Mouse (Mus musculus): ENCODE data around the gene Olfr613. TPM values are rescaled to one million over a fixed set of nuclear protein-coding genes. Genes with fewer than 3 reads are reported as not detected.

Gene Olfr613
- polyA plus RNA-seq (2015; fragmentation: Illumina TruSeq; extraction: RNeasy Lipid Tissue Mini Kit (QIAGEN cat#74804); ENCODE audit: insufficient read depth, low replicate concordance) = not detected

GRCm38 (mm10) chr7:103547774-103548173 lies at the start of gene Olfr613:
Gene Olfr613, plus strand, starts transcription at chr7:103548074.

GRCm38 (mm10) chr7:103512022-103512421 lies 35.9 kb upstream of the Olfr613 start, which contains the start of gene Olfr610:
Gene Olfr610, minus strand, starts transcription at chr7:103512122.

GRCm38 (mm10) chr7:103520746-103521145 lies 27.1 kb upstream of the Olfr613 start, which contains the start of gene Olfr611:
Gene Olfr611, minus strand, starts transcription at chr7:103520846.

DNA sequence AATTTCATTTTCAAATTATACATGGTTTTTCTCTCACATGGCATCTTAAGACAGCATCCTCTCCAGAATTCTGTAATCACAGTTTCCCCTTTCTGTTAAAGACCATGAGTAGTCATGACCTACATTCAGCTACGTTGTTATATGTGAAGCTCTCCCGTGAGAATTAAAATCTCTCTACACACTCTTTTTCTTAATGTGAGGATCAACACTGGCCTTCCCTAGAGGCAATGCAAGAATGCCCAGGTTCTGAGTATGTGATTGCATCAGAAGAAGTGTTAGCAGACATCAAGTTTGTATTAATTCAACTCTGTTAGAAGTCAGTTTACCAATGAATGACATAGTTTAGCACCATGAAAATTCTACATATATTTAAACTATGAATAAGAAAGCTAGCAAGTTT lies 5.3 kb upstream of the Olfr613 start, which contains the start of gene Olfr612:
Gene Olfr612, minus strand, starts transcription at position 101 of the 400 bp plus-strand sequence.

GRCm38 (mm10) chr7:103555779-103556178 lies 7.9 kb downstream of the Olfr613 start, which contains the start of gene Olfr615:
Gene Olfr615, plus strand, starts transcription at chr7:103556079.

DNA sequence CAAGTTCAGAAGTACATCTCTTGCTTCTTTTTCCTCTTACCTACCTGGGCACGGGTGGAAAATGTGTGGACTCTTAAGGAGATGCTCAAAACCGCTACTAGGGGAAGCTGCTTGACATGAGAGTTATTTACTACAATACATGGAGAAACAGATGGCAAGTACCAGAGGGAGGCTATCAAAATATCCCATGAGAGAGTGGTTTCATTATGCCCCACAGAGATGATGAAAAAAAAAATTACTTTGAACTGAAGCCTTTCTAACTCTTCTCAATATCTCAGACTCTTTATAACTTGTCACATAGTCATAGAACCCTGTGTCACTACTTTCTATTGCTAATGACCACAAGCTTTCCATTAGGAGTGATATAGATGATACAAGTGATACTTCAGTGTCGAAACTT lies 21.2 kb downstream of the Olfr613 start, which contains the start of gene Olfr616:
Gene Olfr616, minus strand, starts transcription at position 101 of the 400 bp plus-strand sequence.

GRCm38 (mm10) chr7:103572761-103573160 lies 24.9 kb downstream of the Olfr613 start, which contains the start of gene Olfr617:
Gene Olfr617, plus strand, starts transcription at chr7:103573061.

DNA sequence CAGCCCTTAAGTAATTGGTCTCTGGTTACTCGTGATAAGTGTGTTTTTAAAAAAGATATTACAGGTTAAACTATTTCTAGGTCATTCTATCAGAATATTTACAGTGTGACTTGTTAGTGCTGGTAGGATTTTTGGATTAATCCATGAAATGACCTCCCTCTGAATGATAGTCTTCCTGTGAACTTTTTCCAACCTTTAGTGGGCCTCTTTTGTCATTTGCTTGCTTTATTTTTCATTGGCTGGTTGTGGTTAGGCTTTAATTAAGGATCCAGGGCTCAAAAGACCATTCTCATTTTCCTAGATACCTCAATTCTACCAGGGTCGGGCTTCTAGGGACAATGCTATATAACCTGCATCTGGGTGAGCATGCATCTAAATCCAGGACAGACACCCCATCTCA lies 41.9 kb downstream of the Olfr613 start, which contains the start of gene Olfr618:
Gene Olfr618, plus strand, starts transcription at position 301 of the 400 bp plus-strand sequence.

DNA sequence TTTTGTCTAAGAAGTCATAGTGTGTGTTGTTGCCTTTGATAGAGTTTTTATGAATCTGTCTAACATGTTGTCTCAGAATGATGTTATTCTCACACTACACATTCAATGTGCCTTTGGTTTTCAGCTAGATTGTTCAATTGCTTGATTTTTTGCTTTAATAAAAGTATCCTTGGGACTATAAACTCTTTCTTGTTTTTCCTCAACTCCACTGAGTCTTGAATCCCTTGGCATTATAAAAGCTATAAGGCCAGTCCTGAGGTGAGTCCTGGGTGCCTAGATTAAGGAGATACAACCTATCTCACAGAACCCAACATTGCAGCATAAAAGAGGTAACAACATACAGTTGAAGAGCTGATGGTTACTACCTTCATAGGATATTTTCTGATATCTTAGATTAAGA lies 52.4 kb downstream of the Olfr613 start, which contains the start of gene Olfr619:
Gene Olfr619, plus strand, starts transcription at position 301 of the 400 bp plus-strand sequence.

Other genes starting within 250 kb of the Olfr613 start
- not detected for gene Olfr596, start 242.4 kb upstream of the Olfr613 start, polyA plus RNA-seq (2015; fragmentation: Illumina TruSeq; extraction: RNeasy Lipid Tissue Mini Kit (QIAGEN cat#74804); ENCODE audit: insufficient read depth, low replicate concordance)
- gene Olfr597, start 231.8 kb upstream of the Olfr613 start, polyA plus RNA-seq (2015; fragmentation: Illumina TruSeq; extraction: RNeasy Lipid Tissue Mini Kit (QIAGEN cat#74804); ENCODE audit: insufficient read depth, low replicate concordance) = not detected
- not detected for gene Olfr598, start 224.5 kb upstream of the Olfr613 start, polyA plus RNA-seq (2015; fragmentation: Illumina TruSeq; extraction: RNeasy Lipid Tissue Mini Kit (QIAGEN cat#74804); ENCODE audit: insufficient read depth, low replicate concordance)
- gene Olfr599, start 212.2 kb upstream of the Olfr613 start, polyA plus RNA-seq (2015; fragmentation: Illumina TruSeq; extraction: RNeasy Lipid Tissue Mini Kit (QIAGEN cat#74804); ENCODE audit: insufficient read depth, low replicate concordance) = not detected
- gene Olfr600, start 198.4 kb upstream of the Olfr613 start, polyA plus RNA-seq (2015; fragmentation: Illumina TruSeq; extraction: RNeasy Lipid Tissue Mini Kit (QIAGEN cat#74804); ENCODE audit: insufficient read depth, low replicate concordance) = not detected
- not detected for gene Olfr601, start 185.4 kb upstream of the Olfr613 start, polyA plus RNA-seq (2015; fragmentation: Illumina TruSeq; extraction: RNeasy Lipid Tissue Mini Kit (QIAGEN cat#74804); ENCODE audit: insufficient read depth, low replicate concordance)
- not detected for gene Olfr603, start 161.9 kb upstream of the Olfr613 start, polyA plus RNA-seq (2015; fragmentation: Illumina TruSeq; extraction: RNeasy Lipid Tissue Mini Kit (QIAGEN cat#74804); ENCODE audit: insufficient read depth, low replicate concordance)
- gene Usp17lc, start 133.0 kb upstream of the Olfr613 start, polyA plus RNA-seq (2015; fragmentation: Illumina TruSeq; extraction: RNeasy Lipid Tissue Mini Kit (QIAGEN cat#74804); ENCODE audit: insufficient read depth, low replicate concordance) = not detected
- not detected for gene Olfr605, start 102.6 kb upstream of the Olfr613 start, polyA plus RNA-seq (2015; fragmentation: Illumina TruSeq; extraction: RNeasy Lipid Tissue Mini Kit (QIAGEN cat#74804); ENCODE audit: insufficient read depth, low replicate concordance)
- gene Olfr606, start 99.0 kb upstream of the Olfr613 start, polyA plus RNA-seq (2015; fragmentation: Illumina TruSeq; extraction: RNeasy Lipid Tissue Mini Kit (QIAGEN cat#74804); ENCODE audit: insufficient read depth, low replicate concordance) = not detected
- gene Olfr607, start 83.9 kb upstream of the Olfr613 start, polyA plus RNA-seq (2015; fragmentation: Illumina TruSeq; extraction: RNeasy Lipid Tissue Mini Kit (QIAGEN cat#74804); ENCODE audit: insufficient read depth, low replicate concordance) = not detected
- gene Olfr608, start 78.2 kb upstream of the Olfr613 start, polyA plus RNA-seq (2015; fragmentation: Illumina TruSeq; extraction: RNeasy Lipid Tissue Mini Kit (QIAGEN cat#74804); ENCODE audit: insufficient read depth, low replicate concordance) = not detected
- not detected for gene Olfr609, start 50.0 kb upstream of the Olfr613 start, polyA plus RNA-seq (2015; fragmentation: Illumina TruSeq; extraction: RNeasy Lipid Tissue Mini Kit (QIAGEN cat#74804); ENCODE audit: insufficient read depth, low replicate concordance)
- gene Olfr610, start 36.0 kb upstream of the Olfr613 start, polyA plus RNA-seq (2015; fragmentation: Illumina TruSeq; extraction: RNeasy Lipid Tissue Mini Kit (QIAGEN cat#74804); ENCODE audit: insufficient read depth, low replicate concordance) = not detected
- not detected for gene Olfr611, start 27.2 kb upstream of the Olfr613 start, polyA plus RNA-seq (2015; fragmentation: Illumina TruSeq; extraction: RNeasy Lipid Tissue Mini Kit (QIAGEN cat#74804); ENCODE audit: insufficient read depth, low replicate concordance)
- not detected for gene Olfr612, start 5.4 kb upstream of the Olfr613 start, polyA plus RNA-seq (2015; fragmentation: Illumina TruSeq; extraction: RNeasy Lipid Tissue Mini Kit (QIAGEN cat#74804); ENCODE audit: insufficient read depth, low replicate concordance)
- gene Olfr615, start 8.0 kb downstream of the Olfr613 start, polyA plus RNA-seq (2015; fragmentation: Illumina TruSeq; extraction: RNeasy Lipid Tissue Mini Kit (QIAGEN cat#74804); ENCODE audit: insufficient read depth, low replicate concordance) = not detected
- gene Olfr616, start 21.1 kb downstream of the Olfr613 start, polyA plus RNA-seq (2015; fragmentation: Illumina TruSeq; extraction: RNeasy Lipid Tissue Mini Kit (QIAGEN cat#74804); ENCODE audit: insufficient read depth, low replicate concordance) = not detected
- not detected for gene Olfr617, start 25.0 kb downstream of the Olfr613 start, polyA plus RNA-seq (2015; fragmentation: Illumina TruSeq; extraction: RNeasy Lipid Tissue Mini Kit (QIAGEN cat#74804); ENCODE audit: insufficient read depth, low replicate concordance)
- not detected for gene Olfr618, start 42.0 kb downstream of the Olfr613 start, polyA plus RNA-seq (2015; fragmentation: Illumina TruSeq; extraction: RNeasy Lipid Tissue Mini Kit (QIAGEN cat#74804); ENCODE audit: insufficient read depth, low replicate concordance)
- gene Olfr619, start 52.5 kb downstream of the Olfr613 start, polyA plus RNA-seq (2015; fragmentation: Illumina TruSeq; extraction: RNeasy Lipid Tissue Mini Kit (QIAGEN cat#74804); ENCODE audit: insufficient read depth, low replicate concordance) = not detected
- not detected for gene Olfr620, start 64.5 kb downstream of the Olfr613 start, polyA plus RNA-seq (2015; fragmentation: Illumina TruSeq; extraction: RNeasy Lipid Tissue Mini Kit (QIAGEN cat#74804); ENCODE audit: insufficient read depth, low replicate concordance)
- gene Olfr622, start 94.6 kb downstream of the Olfr613 start, polyA plus RNA-seq (2015; fragmentation: Illumina TruSeq; extraction: RNeasy Lipid Tissue Mini Kit (QIAGEN cat#74804); ENCODE audit: insufficient read depth, low replicate concordance) = not detected
- not detected for gene Olfr623, start 115.6 kb downstream of the Olfr613 start, polyA plus RNA-seq (2015; fragmentation: Illumina TruSeq; extraction: RNeasy Lipid Tissue Mini Kit (QIAGEN cat#74804); ENCODE audit: insufficient read depth, low replicate concordance)
- gene Olfr624, start 123.1 kb downstream of the Olfr613 start, polyA plus RNA-seq (2015; fragmentation: Illumina TruSeq; extraction: RNeasy Lipid Tissue Mini Kit (QIAGEN cat#74804); ENCODE audit: insufficient read depth, low replicate concordance) = 0.14 TPM
- not detected for gene Olfr625-ps1, start 134.6 kb downstream of the Olfr613 start, polyA plus RNA-seq (2015; fragmentation: Illumina TruSeq; extraction: RNeasy Lipid Tissue Mini Kit (QIAGEN cat#74804); ENCODE audit: insufficient read depth, low replicate concordance)
- gene Olfr243, start 166.6 kb downstream of the Olfr613 start, polyA plus RNA-seq (2015; fragmentation: Illumina TruSeq; extraction: RNeasy Lipid Tissue Mini Kit (QIAGEN cat#74804); ENCODE audit: insufficient read depth, low replicate concordance) = not detected
- not detected for gene Olfr628, start 182.3 kb downstream of the Olfr613 start, polyA plus RNA-seq (2015; fragmentation: Illumina TruSeq; extraction: RNeasy Lipid Tissue Mini Kit (QIAGEN cat#74804); ENCODE audit: insufficient read depth, low replicate concordance)
- not detected for gene Olfr629, start 196.9 kb downstream of the Olfr613 start, polyA plus RNA-seq (2015; fragmentation: Illumina TruSeq; extraction: RNeasy Lipid Tissue Mini Kit (QIAGEN cat#74804); ENCODE audit: insufficient read depth, low replicate concordance)
- not detected for gene Olfr630, start 209.3 kb downstream of the Olfr613 start, polyA plus RNA-seq (2015; fragmentation: Illumina TruSeq; extraction: RNeasy Lipid Tissue Mini Kit (QIAGEN cat#74804); ENCODE audit: insufficient read depth, low replicate concordance)
- gene Olfr69, start 223.5 kb downstream of the Olfr613 start, polyA plus RNA-seq (2015; fragmentation: Illumina TruSeq; extraction: RNeasy Lipid Tissue Mini Kit (QIAGEN cat#74804); ENCODE audit: insufficient read depth, low replicate concordance) = not detected
- not detected for gene Olfr68, start 231.6 kb downstream of the Olfr613 start, polyA plus RNA-seq (2015; fragmentation: Illumina TruSeq; extraction: RNeasy Lipid Tissue Mini Kit (QIAGEN cat#74804); ENCODE audit: insufficient read depth, low replicate concordance)
- not detected for gene Olfr67, start 243.7 kb downstream of the Olfr613 start, polyA plus RNA-seq (2015; fragmentation: Illumina TruSeq; extraction: RNeasy Lipid Tissue Mini Kit (QIAGEN cat#74804); ENCODE audit: insufficient read depth, low replicate concordance)